Mouse (Mus musculus) retina, adult 2 months (tissue): ENCODE measurements around the gene Col15a1.

Experiments used
- DNase-seq: peaks from one replicate; pipeline ENCODE4 v3.0.0-alpha.2; 2012; ENCODE audit warnings: low read depth, low spot score

The Col15a1 gene

DNA sequence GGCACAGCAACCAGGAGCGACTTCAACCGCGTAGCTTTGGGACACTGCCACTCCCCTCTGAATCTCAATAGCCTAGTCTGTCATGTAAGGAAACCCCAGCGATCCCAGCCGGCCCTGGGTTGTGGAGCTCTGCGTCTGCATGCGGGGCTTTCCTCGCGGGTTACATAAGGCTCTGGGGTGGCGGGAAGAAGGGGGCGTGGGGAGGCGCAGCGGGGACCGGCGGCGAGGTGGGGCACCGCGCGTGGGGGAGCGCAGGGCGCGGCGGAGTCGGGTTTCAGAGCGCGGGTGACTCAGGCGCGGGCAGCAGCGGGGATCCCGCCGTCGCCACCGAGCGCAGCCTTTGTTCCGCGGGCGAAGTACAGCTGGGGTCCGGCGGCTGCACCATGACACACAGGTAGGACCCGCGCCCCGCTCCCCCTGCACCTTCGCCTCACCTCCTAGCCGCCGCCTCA is at the start of gene Col15a1:
Col15a1 (plus strand) TSS at position 193 of the 452 bp plus-strand sequence.
- no peak for DNase-seq

DNA sequence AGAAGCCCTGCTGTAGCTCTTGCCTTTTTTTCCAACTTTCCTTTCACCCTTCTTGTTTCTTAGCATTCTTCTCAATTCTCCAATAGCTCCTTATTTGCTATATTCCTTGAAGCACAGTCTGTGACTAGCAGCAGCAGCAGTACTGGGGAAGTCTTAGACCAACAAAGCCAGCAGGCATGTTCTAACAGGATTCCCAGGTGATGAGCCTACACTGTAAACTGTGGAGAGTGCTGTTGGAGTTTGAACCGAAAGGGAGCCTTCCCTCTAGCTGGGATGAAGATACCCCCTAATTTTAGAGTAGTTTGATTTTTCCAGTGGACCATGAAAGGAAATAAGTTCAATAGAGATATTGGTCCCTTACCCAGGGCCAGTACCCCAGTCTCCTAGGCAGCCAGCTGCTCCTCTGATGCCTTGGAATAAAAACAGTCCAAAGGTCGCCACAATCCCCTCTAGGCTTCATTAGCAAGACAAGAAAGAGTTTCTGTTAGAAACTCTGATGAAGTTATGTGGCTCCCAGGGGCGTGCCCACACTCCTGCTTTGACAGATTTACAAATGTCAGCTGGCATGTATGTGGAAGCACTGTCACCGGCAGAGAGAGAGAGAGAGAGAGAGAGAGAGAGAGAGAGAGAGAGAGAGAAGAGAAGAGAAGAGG is 46.7 kb upstream of the Col15a1 start:
- no peak for DNase-seq

DNA sequence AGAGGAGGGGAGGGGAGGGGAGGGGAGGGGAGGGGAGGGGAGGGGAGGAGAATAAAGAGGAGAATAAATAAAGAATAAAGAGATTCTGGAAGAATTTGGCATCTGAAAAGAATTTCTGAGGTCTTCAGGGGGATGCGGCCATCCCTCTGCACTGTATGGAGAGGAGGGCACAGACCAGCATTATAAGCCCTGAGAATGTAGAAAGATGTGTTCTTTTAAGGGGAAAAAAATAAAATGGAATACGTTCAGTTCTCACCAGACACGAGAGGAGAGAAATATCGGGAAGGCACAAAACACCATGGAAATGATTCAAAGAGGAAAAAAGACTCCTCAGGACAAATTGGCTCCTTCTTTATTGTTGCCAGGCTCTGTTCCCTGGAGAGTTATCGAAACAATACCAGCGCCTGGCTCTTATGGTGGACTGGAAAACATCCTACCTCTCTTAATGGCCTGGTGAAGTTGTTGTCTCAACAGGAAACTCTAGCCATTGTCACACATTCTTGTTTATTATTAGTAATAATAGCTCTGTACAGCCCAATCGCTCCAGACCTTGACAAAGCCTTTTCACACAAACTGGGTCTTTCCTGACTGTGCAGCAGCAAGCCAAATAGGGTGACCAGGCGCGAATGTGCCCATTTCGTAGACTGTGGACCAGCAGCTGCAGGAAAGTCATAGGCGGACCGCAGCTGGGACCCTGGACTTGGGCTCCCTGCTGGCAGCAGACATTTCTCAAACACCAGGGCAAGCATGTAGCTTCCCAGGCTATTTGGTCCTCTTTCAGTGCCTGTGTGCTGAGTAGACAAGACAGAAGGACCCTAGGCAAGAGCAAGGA is 46.0 kb upstream of the Col15a1 start:
- DNase-seq: no peak

DNA sequence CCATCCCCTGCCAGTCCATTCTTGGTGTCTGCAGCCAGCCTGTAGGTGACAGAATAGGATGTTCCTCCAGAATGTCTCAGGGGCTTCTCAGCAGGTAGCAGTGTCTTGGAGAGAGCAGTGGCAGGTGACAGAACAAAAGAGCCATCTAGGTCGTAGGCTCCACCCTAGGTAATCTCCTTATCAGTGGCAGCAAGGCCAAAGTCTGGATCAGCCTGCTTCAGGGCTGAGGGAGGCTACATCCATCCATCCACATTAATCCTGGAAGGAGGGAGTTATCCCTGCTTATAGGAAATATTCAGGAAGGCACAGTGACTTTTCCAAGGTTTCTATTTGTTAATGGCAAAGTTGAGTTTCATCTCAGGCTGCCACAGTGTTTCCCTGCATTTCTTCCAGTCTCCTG is 35.6 kb upstream of the Col15a1 start:
- no peak for DNase-seq

DNA sequence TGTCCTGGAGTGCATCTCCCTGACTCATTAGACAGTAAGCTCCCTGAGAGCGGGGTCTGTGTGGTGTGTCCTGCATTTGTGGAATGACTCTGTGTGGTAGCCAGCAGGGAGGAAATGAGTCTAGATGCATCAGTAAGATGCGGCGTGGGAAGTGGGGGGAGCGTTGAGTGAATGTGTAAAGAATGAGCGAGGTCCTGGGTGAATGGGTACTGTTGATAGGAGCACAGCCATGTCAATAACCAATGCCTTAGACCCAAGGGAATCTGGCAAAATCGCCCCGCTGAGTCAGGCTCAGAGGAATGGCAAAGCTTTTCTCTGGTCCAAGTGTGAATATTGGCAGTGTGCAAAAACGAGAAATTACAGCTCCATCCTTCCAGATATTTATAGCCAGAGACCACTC is 30.9 kb upstream of the Col15a1 start:
- DNase-seq: no peak

DNA sequence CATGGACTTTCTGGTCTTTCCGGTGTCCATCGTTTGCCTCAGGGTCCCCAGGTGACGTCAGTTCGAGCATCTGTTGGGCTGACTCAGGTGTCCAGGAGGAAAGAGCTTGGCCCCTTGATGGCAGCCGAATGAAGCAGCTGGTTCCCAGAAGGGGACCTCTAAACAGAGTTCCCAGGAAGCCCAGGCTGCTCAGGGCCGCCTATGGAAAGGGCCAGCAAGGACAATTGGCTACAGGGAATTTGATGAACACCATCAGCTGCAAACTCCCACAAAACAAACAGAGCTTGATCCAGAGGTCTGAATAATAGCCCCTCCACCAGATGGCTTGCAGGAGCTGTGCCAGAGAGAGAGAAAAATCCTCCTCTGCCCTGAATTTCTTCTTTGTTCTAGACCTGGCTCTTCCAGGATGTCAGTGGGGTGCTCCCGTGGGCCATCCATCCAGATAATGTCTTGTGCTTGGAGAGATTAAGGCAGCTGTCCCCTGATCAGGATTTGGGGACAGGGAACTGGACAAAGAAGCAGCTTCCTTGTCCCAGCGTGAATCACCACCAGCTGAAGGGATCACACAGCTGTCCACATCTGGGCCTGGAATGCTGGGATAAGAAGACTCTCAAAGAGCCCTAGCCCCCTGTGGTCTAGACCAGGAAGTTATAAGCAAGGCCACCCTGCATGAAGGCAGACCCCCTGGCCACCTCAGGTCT is 29.6 kb upstream of the Col15a1 start:
- no peak for DNase-seq

DNA sequence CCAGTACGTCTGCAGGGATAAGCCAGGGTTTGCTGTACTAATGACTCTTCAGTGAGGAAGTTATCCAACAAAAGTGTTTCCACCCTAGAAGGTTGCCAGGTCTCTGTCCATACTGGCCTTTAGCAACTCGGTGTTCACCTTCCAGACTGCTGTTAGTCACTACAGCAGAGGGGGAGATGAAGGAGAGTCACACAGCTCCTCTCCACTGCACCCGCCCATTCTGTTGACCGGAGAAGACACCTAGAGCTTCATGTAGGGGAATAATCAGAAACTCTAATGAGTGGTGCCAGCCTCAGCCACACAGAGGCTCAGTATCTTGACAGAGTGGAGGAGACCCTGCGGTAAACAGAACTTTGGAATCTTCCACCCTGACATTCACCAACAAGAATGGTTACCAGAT is 28.4 kb upstream of the Col15a1 start:
- DNase-seq: no peak

DNA sequence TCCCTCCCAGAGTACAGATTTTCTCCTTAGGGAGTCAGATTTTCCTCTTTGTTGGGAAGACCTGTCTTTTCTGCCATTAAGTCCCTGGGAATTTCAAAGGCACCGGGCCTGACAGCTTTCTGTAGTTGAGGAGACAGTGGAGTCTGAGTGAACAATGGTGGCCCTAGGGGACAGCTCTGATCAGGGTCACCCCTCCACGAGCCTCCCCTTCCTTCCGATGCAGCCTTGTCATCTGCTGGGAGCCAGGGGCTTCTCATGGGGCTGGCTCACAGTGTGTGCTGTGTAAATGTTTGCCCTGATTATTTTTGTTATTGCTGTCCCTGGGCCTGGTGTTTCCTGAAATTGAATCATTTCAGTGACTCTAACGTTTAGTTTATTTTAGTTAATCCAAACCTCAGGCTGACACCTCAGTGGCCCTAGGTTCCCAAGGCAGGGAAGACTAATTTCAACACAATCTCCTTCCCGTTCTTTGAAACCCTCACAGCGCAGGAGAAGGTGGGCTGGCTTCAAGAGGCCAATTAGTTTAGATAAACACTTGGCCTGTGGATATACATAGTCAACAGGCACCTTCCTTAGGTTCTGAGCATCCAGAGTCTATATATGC is 23.8 kb upstream of the Col15a1 start:
- no peak for DNase-seq

DNA sequence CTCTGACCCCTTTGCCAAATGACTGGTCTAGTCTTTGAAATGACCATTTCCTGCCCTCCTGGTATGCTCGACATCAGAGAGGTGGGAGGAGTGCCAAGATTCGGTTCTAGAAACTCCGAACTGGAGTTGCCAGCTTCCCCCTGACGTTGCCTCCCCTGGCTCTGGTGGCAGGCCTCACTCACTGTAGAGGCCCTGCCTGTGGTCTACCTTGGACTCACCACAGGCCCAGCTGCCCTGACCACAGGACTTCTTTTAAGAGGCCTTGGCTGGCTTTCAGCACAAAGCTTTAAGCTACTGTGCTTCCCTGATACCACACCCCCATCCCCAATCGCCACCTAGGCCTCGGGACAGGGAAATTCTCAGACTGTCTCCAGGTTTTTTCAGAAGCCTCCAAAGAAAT is 21.4 kb upstream of the Col15a1 start:
- no peak for DNase-seq

DNA sequence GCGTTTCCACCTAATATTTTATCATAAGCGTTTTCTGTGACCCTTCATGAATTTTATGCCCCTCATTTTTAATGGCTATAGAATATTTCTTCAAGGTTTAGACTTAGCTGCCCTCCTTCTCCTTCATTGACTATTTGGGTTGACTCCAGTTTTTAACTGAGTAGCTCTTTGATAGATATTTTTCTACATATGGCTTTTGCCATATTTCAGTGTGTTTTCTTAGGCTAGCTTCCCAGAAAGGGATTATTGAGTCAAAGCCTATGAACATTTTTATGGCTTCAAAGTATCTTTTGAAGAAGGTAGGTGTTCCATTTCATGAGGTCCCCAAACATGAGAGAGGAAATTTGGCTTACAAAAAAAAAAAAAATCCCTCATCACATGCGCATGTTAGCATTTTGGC is 11.8 kb upstream of the Col15a1 start:
- no peak for DNase-seq

DNA sequence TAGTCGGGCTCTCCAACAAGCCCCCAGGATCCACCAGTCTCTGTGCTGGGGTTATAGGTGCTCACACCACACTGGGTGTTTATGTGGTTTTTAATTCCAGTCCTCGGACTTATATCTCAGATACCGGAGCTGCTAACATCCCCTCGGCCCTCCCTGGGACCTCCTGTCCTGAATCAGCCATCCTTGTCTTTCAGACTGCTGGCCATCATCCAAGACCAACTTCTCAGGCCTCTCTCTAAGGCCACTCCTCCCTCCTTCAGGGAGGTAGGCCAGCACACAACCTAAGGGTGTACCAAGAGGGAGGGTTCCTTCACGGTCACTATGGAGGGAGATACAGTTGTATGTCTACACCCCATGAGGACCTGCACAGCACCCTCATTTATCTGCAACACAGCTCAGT is 4.3 kb upstream of the Col15a1 start:
- no peak for DNase-seq

DNA sequence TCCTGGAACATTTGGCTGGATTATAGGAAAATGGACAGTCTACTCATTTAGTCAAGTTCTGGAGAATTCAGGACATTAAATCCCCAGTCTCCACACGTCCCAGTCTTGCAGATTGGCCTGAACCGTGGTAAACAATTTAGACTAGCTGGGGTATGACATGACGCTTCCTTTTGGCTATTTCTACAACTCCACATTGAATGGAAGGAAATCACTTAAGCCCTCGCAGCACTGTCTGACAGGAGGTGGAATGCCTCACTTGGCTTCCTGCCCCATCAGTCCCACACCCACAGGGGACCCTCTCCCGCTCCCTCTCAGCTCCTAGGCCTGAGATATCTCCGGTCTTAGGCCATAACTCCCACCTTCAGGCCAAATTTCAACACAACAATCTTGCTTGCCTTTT is 2.1 kb upstream of the Col15a1 start:
- DNase-seq: no peak

DNA sequence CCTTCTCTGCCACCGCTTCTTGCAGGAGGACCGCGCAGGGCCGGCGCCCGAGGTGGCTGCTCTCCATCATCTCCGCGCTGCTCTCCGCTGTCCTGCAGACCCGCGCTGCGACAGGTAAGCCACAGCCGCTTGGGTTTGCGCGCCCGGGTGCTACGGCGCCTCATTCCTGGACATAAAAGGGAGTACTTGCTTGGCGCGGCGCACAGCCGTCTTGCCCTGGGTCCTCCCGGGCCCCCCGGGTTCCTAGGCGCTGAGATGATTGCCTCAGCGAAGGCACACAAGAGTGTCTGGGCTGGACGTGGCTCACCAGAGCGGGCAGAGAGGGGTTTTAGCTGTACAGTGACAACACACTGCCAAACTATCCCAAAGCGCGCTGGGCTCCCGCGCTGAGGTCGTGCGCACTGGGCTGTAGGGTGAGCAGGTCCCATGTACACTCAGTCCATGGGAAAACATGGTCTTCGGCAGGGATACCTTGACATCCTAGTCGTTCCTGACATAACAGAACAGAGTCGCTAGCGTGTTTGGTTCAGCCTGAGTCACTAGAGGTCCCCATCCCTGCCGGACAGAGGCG is 545 bp downstream of the Col15a1 start:
- no peak for DNase-seq

DNA sequence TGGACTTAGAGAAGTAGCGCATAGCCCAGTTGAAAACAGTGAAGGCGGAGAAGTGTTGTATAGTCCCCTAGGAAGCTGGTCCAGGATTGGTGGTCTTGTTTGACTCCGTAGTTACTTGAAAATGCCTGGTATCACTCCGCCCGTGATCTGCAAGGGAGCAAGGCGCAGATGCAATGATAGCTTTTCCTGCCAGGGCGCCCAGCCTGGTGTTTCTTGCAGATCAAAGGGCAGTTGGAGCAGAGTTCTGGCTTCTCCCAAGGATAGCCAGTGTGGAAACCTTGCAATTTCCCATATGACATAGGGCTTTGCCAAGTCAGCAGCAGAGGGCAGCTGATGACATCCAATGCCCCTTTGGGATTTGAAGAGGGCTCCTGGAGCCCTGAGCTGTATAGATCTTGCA is 1.5 kb downstream of the Col15a1 start:
- no peak for DNase-seq

DNA sequence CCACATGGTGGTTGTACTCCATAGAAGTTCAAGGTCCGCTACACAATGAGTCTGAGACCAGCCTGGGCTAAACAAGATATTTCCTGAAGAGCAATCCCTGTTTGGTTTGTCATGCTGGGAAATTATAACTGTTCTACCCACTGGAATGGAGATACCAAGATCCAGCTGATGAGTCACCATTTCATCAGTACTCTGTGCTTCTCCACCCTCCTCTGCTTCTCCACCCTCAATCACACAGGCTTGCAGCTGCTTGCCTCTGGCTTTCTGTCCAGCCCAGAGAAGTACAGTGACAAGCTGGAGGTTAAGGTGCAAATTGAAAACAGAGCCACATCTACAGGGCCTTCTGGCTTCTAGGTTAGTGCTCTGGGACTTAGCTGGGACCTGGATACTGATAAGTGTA is 10.9 kb downstream of the Col15a1 start:
- no peak for DNase-seq

DNA sequence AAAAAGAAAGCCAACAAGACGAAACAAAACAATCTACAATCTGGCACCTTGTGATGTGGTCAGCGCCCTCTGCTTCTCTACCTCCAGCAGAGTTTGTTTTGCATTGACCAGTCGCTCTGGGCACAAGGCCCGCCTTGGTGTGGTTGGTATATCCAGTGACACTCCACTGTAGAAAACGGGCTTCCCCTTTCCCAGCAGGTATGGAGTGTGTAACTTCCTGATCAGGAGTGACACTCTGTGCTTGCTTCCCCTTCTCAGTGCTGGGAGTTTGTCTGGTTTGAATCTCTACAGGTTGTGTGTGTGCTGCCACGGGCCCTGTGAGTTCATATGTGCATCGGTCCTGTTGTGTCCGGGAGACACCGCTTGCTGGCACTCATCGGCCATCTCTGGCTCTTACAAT is 11.4 kb downstream of the Col15a1 start:
- DNase-seq: no peak

DNA sequence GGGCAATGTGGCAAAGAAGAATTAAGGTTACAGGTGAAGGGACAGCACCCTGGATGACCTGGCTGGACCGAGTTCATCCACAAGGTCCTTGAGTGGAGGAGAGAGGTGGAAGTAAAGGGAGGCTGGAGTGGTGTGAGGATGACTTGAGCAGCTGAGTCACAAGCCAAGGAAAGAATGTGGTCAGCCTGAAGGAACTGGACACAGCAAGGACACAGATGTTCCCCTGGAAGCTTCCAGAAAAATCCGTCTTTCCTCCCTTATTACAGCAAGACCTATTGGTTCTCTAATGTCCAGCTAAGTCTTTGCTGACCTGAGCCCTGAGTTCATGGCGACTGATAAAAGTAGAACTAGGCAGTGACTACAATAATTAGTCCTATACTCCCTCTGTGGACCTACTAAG is 12.6 kb downstream of the Col15a1 start:
- DNase-seq: no peak

DNA sequence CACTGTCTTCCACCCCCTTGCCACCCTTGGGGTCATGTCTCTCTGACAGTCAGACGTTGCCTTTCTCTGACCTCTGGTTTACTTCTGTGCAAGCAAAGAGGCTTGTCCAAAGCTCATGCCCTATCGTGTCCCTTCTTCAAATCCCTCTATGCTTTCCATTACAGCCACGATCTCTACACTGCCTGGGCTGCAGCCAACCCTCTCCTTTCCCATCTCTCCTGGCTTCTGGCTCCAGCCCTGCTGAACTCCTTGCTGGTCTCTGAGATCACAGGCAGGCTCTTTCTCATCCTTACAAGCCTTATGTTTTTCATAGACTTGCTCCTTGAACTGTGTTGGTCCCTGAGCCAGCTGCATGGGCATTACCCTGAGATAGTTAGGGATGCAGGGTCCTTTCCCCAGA is 14.2 kb downstream of the Col15a1 start:
- no peak for DNase-seq

DNA sequence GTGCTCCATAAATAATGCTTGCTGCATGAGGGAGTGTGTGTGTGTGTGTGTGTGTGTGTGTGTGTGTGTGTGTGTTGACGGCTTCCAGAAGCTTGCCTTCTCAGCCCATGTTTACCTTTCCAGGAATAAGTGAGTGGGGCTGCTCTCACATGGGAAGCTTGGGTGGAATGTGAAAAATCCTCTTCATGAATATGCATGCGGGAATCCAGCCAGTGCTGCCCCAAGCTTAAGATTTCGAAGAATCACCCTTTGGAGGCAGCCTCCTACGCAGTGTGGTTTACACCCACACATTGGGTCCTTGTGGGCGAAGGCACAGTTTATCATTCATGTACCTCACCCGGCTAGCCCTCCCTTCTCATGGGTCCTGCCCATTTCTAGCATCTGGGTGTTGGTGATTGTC is 18.0 kb downstream of the Col15a1 start:
- no peak for DNase-seq

DNA sequence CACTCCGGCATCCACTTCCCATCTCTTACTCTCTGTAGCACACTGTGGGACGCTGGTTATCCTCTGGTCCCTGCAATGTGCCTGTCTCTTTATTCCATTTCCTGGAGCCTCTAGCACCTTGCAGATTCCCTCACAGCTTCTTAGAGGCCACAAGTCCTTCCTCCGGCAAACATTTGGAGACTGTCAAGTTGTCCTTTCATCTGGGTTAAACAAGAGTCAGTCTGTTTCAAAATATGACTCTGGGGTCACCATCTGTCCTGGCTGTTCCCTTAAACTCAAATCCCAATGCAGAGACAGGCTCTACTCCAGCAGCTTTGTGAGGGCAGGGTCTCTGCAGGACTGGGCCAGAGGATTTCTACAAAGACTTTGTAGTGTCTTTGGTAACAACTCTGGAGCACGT is 19.1 kb downstream of the Col15a1 start:
- DNase-seq: no peak

DNA sequence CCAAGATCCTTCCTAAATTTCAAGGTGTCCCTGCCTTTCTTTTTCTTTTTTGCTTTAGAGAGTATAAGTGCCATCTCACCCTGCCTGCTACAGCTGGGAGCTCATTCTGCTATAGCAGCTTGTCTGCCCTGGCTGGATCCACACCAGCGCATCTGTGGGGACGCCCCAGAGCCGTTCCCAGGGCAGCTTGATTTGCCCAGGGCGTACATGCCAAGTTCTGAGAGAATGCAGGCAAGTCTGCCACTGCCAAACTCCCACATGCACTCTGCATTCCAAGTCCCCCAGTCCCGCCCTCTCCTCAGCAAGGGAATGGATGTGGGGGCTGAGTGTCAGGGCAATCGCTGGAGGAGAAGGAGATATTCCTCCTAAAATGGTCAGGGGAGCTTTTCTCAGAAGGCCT is 19.8 kb downstream of the Col15a1 start:
- no peak for DNase-seq

DNA sequence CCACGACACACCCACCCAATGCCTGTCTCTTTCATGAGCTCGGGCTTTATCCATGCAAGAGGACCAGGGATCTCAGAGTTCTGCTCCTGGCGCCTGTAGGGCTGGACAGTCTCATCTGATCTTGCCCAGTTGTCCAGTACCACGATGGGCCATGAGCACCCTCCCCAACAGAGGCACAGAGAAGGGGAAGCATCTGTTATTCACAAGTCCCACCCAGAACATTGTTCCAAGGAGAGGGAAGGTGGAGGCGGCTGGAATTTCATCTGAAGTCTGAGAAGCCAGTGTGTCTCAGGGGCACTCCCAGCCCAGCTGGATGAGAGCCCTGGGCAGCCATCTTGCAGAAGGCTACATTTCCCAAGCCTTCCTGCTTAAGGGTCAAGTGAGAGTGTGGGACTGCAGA is 21.0 kb downstream of the Col15a1 start:
- no peak for DNase-seq
